Mouse (Mus musculus): ENCODE measurements around the gene Catsper3.

The Catsper3 gene

GRCm38 (mm10) chr13:55784268-55784667 is at the start of gene Catsper3:
Gene Catsper3 (plus strand): TSS chr13:55784568.
- DNase-seq, result no peak

- DNase-seq, result no peak
These were observed 46.5 kb upstream of the Catsper3 start for GRCm38 (mm10) chr13:55737885-55738284.

- DNase-seq, result no peak
These were observed 42.1 kb upstream of the Catsper3 start for GRCm38 (mm10) chr13:55742306-55742705.

- no peak for DNase-seq
These were observed 30.0 kb upstream of the Catsper3 start for GRCm38 (mm10) chr13:55754380-55754779.

GRCm38 (mm10) chr13:55756789-55757188 is 27.6 kb upstream of the Catsper3 start:
- peak; percentile 12 for DNase-seq

- no peak for DNase-seq
These were observed 26.7 kb upstream of the Catsper3 start for GRCm38 (mm10) chr13:55757645-55758044.

GRCm38 (mm10) chr13:55760576-55760975 is 23.8 kb upstream of the Catsper3 start:
- DNase-seq, result no peak

- DNase-seq, result no peak
These were observed 22.9 kb upstream of the Catsper3 start for GRCm38 (mm10) chr13:55761486-55761885.

GRCm38 (mm10) chr13:55774352-55774751 is 10.0 kb upstream of the Catsper3 start:
- DNase-seq, result no peak

- DNase-seq, result no peak
These were observed 9.3 kb upstream of the Catsper3 start for GRCm38 (mm10) chr13:55775056-55775455.

GRCm38 (mm10) chr13:55786120-55786519 is 1.8 kb downstream of the Catsper3 start:
- DNase-seq, result no peak

- DNase-seq, result no peak
These were observed 16.9 kb downstream of the Catsper3 start for GRCm38 (mm10) chr13:55801246-55801645.

- no peak for DNase-seq
These were observed 19.6 kb downstream of the Catsper3 start for GRCm38 (mm10) chr13:55803973-55804372.

GRCm38 (mm10) chr13:55809041-55809623 is 24.8 kb downstream of the Catsper3 start:
- no peak for DNase-seq

GRCm38 (mm10) chr13:55809707-55810106 is 25.3 kb downstream of the Catsper3 start:
- no peak for DNase-seq

GRCm38 (mm10) chr13:55810947-55811346 is 26.6 kb downstream of the Catsper3 start:
- no peak for DNase-seq

GRCm38 (mm10) chr13:55813490-55814016 is 29.2 kb downstream of the Catsper3 start:
- no peak for DNase-seq

GRCm38 (mm10) chr13:55814834-55815233 is 30.5 kb downstream of the Catsper3 start:
- DNase-seq, result no peak

GRCm38 (mm10) chr13:55822499-55822898 is 38.1 kb downstream of the Catsper3 start:
- no peak for DNase-seq

GRCm38 (mm10) chr13:55824151-55824945 is 40.0 kb downstream of the Catsper3 start:
- no peak for DNase-seq

GRCm38 (mm10) chr13:55825245-55825681 is 40.9 kb downstream of the Catsper3 start:
- DNase-seq, result no peak

- DNase-seq, result no peak
These were observed 41.8 kb downstream of the Catsper3 start for GRCm38 (mm10) chr13:55826008-55826671.
